Mouse (Mus musculus) brain, embryonic 14.5 days (tissue): ENCODE data around the gene AB124611.

Source experiments
- CTCF ChIP-seq: fragments of 200-500 bp; IDR thresholded peaks from 2 replicates; pipeline ENCODE4 v1.5.1; 2012; ENCODE audit warnings: inconsistent platforms, mild to moderate bottlenecking, moderate library complexity, borderline replicate concordance; ENCODE audit not compliant: insufficient read depth, insufficient read length; ENCODE audit errors: extremely low read depth
- POLR2A ChIP-seq: fragments of 200-500 bp; IDR thresholded peaks from 2 replicates; pipeline ENCODE4 v1.6.1; 2012; ENCODE audit warnings: mild to moderate bottlenecking, inconsistent platforms, borderline replicate concordance; ENCODE audit not compliant: poor library complexity, insufficient read depth, insufficient read length, severe bottlenecking; ENCODE audit errors: extremely low read depth

DNA sequence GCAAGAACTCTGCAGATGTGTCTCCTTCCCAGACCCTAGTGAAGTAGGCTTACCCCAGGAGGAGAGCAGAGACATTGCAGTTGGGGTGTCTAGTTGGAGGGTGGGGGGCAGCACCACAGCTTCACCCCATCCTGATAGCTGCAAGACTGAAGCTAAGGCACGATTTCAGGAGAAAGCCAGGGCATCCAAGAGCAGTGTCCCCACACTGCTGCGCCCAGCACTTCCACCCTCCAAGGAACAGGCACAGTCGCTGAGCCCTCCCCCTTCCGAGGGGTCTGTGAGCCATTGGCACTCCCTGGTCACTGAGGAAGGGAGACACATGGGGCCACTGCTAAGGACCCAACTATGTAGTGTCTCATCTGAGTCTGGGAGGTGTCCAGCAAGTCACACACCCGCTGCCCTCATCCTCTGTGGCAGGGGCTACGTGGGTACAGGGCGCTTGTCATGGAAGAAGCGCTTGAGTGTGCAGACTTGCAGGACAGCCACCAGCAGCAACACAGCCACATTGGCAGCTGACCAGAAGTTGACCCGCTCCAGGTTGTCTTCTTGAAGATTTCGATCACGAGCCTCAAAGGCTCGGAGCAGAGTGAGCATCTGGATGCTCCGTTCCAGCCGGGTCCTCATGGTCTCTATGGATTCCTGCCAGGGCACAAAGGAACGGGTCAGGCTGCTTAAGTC is 18.1 kb upstream of the AB124611 start:
- TF ChIP-seq POLR2A (no peak), CTCF (no peak)
